Mouse (Mus musculus) forebrain, embryonic 16.5 days (tissue): ENCODE measurements around the gene Mkln1. TPM values are rescaled to one million over a fixed set of nuclear protein-coding genes. Genes with fewer than 3 reads are reported as not detected.

Source experiments
- ATAC-seq: fragments of 200-750 bp; cut with Nextera tagmentation; 2 replicates; pipeline ENCODE4 v1.8.0; 2017; ENCODE audit warnings: mild to moderate bottlenecking, moderate library complexity
- H3K27ac ChIP-seq: fragments of 300-500 bp; sonication (generic); 2 replicates; pipeline ENCODE4 v1.5.1; 2014; ENCODE audit warnings: low read length, control low read depth
- H3K27me3 ChIP-seq: fragments of 300-500 bp; sonication (generic); replicated peaks from 2 replicates; pipeline ENCODE4 v1.6.1; 2014; ENCODE audit warnings: low read length; ENCODE audit not compliant: control insufficient read depth, insufficient read depth
- H3K36me3 ChIP-seq: fragments of 300-500 bp; sonication (generic); 2 replicates; pipeline ENCODE4 v1.6.1; 2014; ENCODE audit not compliant: control insufficient read depth, insufficient read depth
- H3K4me1 ChIP-seq: fragments of 300-500 bp; sonication (generic); replicated peaks from 2 replicates; pipeline ENCODE4 v1.6.1; 2014; ENCODE audit warnings: low read length; ENCODE audit not compliant: control insufficient read depth, insufficient read depth
- H3K4me2 ChIP-seq: fragments of 300-500 bp; sonication (generic); 2 replicates; pipeline ENCODE4 v1.6.1; 2014; ENCODE audit warnings: mild to moderate bottlenecking, low read length, control low read depth
- H3K4me3 ChIP-seq: fragments of 300-500 bp; sonication (generic); replicated peaks from 2 replicates; pipeline ENCODE4 v1.5.1; 2014; ENCODE audit warnings: mild to moderate bottlenecking, low read length, control low read depth
- H3K9ac ChIP-seq: fragments of 300-500 bp; sonication (generic); replicated peaks from 2 replicates; pipeline ENCODE4 v1.6.1; 2014; ENCODE audit warnings: low read depth, low read length, control low read depth
- H3K9me3 ChIP-seq: fragments of 300-500 bp; sonication (generic); 2 replicates; pipeline ENCODE4 v1.6.1; 2016; ENCODE audit warnings: low read length; ENCODE audit not compliant: control insufficient read depth
- WGBS: fragments of 180-500 bp; shearing (Covaris S2); extraction: QIAGEN DNeasy Blood & Tissue Kit; methylation state at CpG from one replicate; pipeline ENCODE4 v1.1.7; 2014; 5-methylcytosine and 5-hydroxymethylcytosine counted together
- polyA plus RNA-seq: library from polyadenylated mRNA; unstranded; fragments of >200 nt; fragmentation: Nextera tagmentation; extraction: Ambion mirVana; gene quantifications from 2 replicates; pipeline ENCODE4 v1.2.1, GENCODE M21; 2015

Mkln1 gene
- polyA plus RNA-seq, 1 experiment from 2014 or later: 159 TPM

- Histone ChIP-seq H3K36me3 (peaks cover 5% of the 10 kb centered on the region), H3K4me1 (no peaks in the 10 kb centered on the region), H3K27me3 (no peaks in the 10 kb centered on the region), H3K9ac (no peak overlapping the region), H3K4me2 (no peak overlapping the region), H3K9me3 (no peaks in the 10 kb centered on the region), H3K4me3 (no peak overlapping the region), H3K27ac (no peak overlapping the region)
- ATAC-seq: no peak
- WGBS: 71% methylated on average over 2 of the region's 2 CpGs
Observed at GRCm38 (mm10) chr6:31495122-31495731, 96.7 kb downstream of the Mkln1 start.

GRCm38 (mm10) chr6:31496227-31496626 lies 97.7 kb downstream of the Mkln1 start:
- no peak for ATAC-seq
- Histone ChIP-seq H3K4me3 (no peak overlapping the region), H3K27ac (no peak overlapping the region), H3K27me3 (no peaks in the 10 kb centered on the region), H3K9ac (no peak overlapping the region), H3K4me2 (no peak overlapping the region), H3K9me3 (no peaks in the 10 kb centered on the region), H3K4me1 (no peaks in the 10 kb centered on the region; the same call in 1 of the 2 replicates), H3K36me3 (peaks cover 5% of the 10 kb centered on the region)
- 63% methylated on average over 2 of the region's 2 CpGs for WGBS

- H3K27me3 ChIP-seq: no peaks in the 10 kb centered on the region
Observed at GRCm38 (mm10) chr6:31499836-31500235, 101.3 kb downstream of the Mkln1 start.

GRCm38 (mm10) chr6:31500260-31500659 lies 101.7 kb downstream of the Mkln1 start:
- H3K4me3 ChIP-seq: no peak overlapping the region
- ATAC-seq: no peak

More at GRCm38 (mm10) chr6:31499836-31500235, 101.3 kb downstream of the Mkln1 start:
- H3K27ac ChIP-seq: no peak overlapping the region
- no peaks in the 10 kb centered on the region for H3K9me3 ChIP-seq
- no peak overlapping the region for H3K9ac ChIP-seq
- WGBS: 79% methylated on average over 10 of the region's 10 CpGs
- ATAC-seq: no peak
- H3K36me3 ChIP-seq: peaks cover 8% of the 10 kb centered on the region
- no peak overlapping the region for H3K4me3 ChIP-seq
- no peak overlapping the region for H3K4me2 ChIP-seq
- no peaks in the 10 kb centered on the region; the same call in 1 of the 2 replicates for H3K4me1 ChIP-seq

GRCm38 (mm10) chr6:31500691-31501090 lies 102.2 kb downstream of the Mkln1 start:
- Histone ChIP-seq H3K27ac (no peak overlapping the region), H3K4me2 (no peak overlapping the region), H3K4me3 (no peak overlapping the region), H3K4me1 (no peaks in the 10 kb centered on the region; the same call in 1 of the 2 replicates), H3K36me3 (peaks cover 8% of the 10 kb centered on the region), H3K9me3 (no peaks in the 10 kb centered on the region), H3K27me3 (no peaks in the 10 kb centered on the region), H3K9ac (no peak overlapping the region)
- no peak for ATAC-seq

More at GRCm38 (mm10) chr6:31500260-31500659, 101.7 kb downstream of the Mkln1 start:
- H3K9ac ChIP-seq: no peak overlapping the region
- H3K27ac ChIP-seq: no peak overlapping the region
- no peaks in the 10 kb centered on the region; the same call in 1 of the 2 replicates for H3K4me1 ChIP-seq
- H3K9me3 ChIP-seq: no peaks in the 10 kb centered on the region
- H3K36me3 ChIP-seq: peaks cover 8% of the 10 kb centered on the region
- H3K4me2 ChIP-seq: no peak overlapping the region
- no peaks in the 10 kb centered on the region for H3K27me3 ChIP-seq
- WGBS: 65% methylated on average over 2 of the region's 2 CpGs

- no peaks in the 10 kb centered on the region for H3K9me3 ChIP-seq
- ATAC-seq: no peak
- no peak overlapping the region for H3K4me2 ChIP-seq
- no peak overlapping the region for H3K4me3 ChIP-seq
- H3K27me3 ChIP-seq: no peaks in the 10 kb centered on the region
- H3K9ac ChIP-seq: no peak overlapping the region
- H3K4me1 ChIP-seq: no peaks in the 10 kb centered on the region; the same call in 1 of the 2 replicates
- H3K36me3 ChIP-seq: 0 out of 2 replicates have a peak, but pooled peaks cover 5% of the 10 kb centered on the region
- no peak overlapping the region for H3K27ac ChIP-seq
- WGBS: 87% methylated on average over 2 of the region's 2 CpGs
Observed at GRCm38 (mm10) chr6:31502614-31503013, 104.1 kb downstream of the Mkln1 start.

- Histone ChIP-seq H3K9me3 (no peaks in the 10 kb centered on the region), H3K9ac (no peak overlapping the region), H3K4me2 (no peak overlapping the region), H3K4me3 (no peak overlapping the region), H3K27me3 (no peaks in the 10 kb centered on the region), H3K4me1 (no peaks in the 10 kb centered on the region; the same call in 1 of the 2 replicates), H3K27ac (no peak overlapping the region), H3K36me3 (0 out of 2 replicates have a peak, but pooled peaks cover 2% of the 10 kb centered on the region)
- ATAC-seq: peak; percentile 58
- WGBS: 62% methylated on average over 6 of the region's 6 CpGs
Observed at GRCm38 (mm10) chr6:31513726-31514125, 115.2 kb downstream of the Mkln1 start.

- WGBS: 66% methylated on average over 9 of the region's 9 CpGs
- H3K27me3 ChIP-seq: no peaks in the 10 kb centered on the region
- no peaks in the 10 kb centered on the region for H3K36me3 ChIP-seq
- H3K9ac ChIP-seq: no peak overlapping the region
- ATAC-seq: no peak
- peaks cover 1% of the 10 kb centered on the region; the same call in 1 of the 2 replicates for H3K4me1 ChIP-seq
- H3K27ac ChIP-seq: no peak overlapping the region
- no peak overlapping the region for H3K4me2 ChIP-seq
- no peak overlapping the region for H3K4me3 ChIP-seq
- no peaks in the 10 kb centered on the region for H3K9me3 ChIP-seq
Observed at GRCm38 (mm10) chr6:31517681-31518337, 119.3 kb downstream of the Mkln1 start.

GRCm38 (mm10) chr6:31518338-31518698 lies 119.8 kb downstream of the Mkln1 start:
- no peaks in the 10 kb centered on the region for H3K27me3 ChIP-seq
- H3K36me3 ChIP-seq: no peaks in the 10 kb centered on the region
- H3K9me3 ChIP-seq: no peaks in the 10 kb centered on the region
- ATAC-seq: no peak
- no peak overlapping the region for H3K9ac ChIP-seq
- H3K4me2 ChIP-seq: no peak overlapping the region
- WGBS: 82% methylated on average over 2 of the region's 2 CpGs
- peaks cover 5% of the 10 kb centered on the region for H3K4me1 ChIP-seq
- no peak overlapping the region for H3K27ac ChIP-seq
- no peak overlapping the region for H3K4me3 ChIP-seq
